10 mouse cellular contexts compared by ENCODE assay signal in the genomic region with DNA sequence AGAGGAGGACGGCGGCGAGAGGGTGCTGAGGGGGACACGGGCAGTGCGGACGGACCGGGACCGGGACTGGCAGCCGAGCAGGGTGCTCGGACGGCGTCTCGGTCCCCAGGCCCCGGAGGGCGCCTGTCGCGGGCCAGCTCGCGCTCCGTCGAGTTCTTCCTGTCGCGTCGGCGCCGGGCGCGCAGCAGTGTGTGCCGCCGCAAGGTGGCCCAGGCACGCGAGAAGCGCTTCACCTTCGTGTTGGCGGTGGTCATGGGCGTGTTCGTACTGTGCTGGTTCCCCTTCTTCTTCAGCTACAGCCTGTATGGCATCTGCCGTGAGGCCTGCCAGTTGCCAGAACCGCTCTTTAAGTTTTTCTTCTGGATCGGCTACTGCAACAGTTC. TPM values are rescaled to one million over a fixed set of nuclear protein-coding genes. Genes with fewer than 3 reads are reported as not detected.
A peak's percentile ranks its signal among the peaks of the same experiment; 100 is the strongest.
DNase-seq lines count a peak whose midpoint lies in the region; ATAC-seq and TF ChIP-seq lines count a peak whose summit lies in the region.
"Had no signal": no experiment of that assay in that cellular context is flagged by ENCODE, and none has a peak within 500 bp of the region (broad histone marks: within the 10 kb centered on the region; RNA-seq: fewer than 3 reads in every experiment).

No protein-coding gene starts in this region.

- peak; percentile 52 for DNase-seq in intestine, embryonic 14.5 days (ENCODE audit: low spot score)
- DNase-seq in G1E (ENCODE audit: low spot score) (no peak), MN1 (ENCODE audit: low spot score) (no peak)
- DNase-seq in forebrain, embryonic 11.5 days (ENCODE audit: low spot score), result no peak
- no peak for DNase-seq in liver, embryonic 13.5 days
- no peak for DNase-seq in thymus, postnatal 10 days (ENCODE audit: low spot score in 2 of 2)
- no peak for DNase-seq in ovary, adult 18-20 months (ENCODE audit: low spot score)

- peak overlapping the region; percentile 28 for H3K4me2 ChIP-seq in intestine, embryonic 14.5 days (ENCODE audit: low read length)
- H3K4me2 ChIP-seq in intestine, postnatal 0 days (replicated peaks; ENCODE audit: low read depth), result no peak overlapping the region
- H3K4me2 ChIP-seq in forebrain, embryonic 11.5 days (ENCODE audit: low read depth, low read length, severe bottlenecking), result no peak overlapping the region
- H3K4me2 ChIP-seq in liver, embryonic 13.5 days, result 0 out of 2 replicates have a peak overlapping the region, but pooled peaks have one; percentile 4
- H3K4me2 ChIP-seq: liver, embryonic 15.5 days had no signal

- H3K9ac ChIP-seq in intestine, embryonic 14.5 days (ENCODE audit: low read length), result no peak overlapping the region
- H3K9ac ChIP-seq in intestine, postnatal 0 days (ENCODE audit: low read depth, low read length), result no peak overlapping the region
- no peak overlapping the region for H3K9ac ChIP-seq in forebrain, embryonic 11.5 days (ENCODE audit: low read length)
- no peak overlapping the region for H3K9ac ChIP-seq in liver, embryonic 13.5 days
- H3K9ac ChIP-seq: liver, embryonic 15.5 days had no signal

- 5% methylated on average over 29 of the region's 40 CpGs for WGBS in intestine, embryonic 14.5 days
- WGBS in intestine, postnatal 0 days, result 5% methylated on average over 39 of the region's 40 CpGs
- 7% methylated on average over 40 of the region's 40 CpGs for WGBS in forebrain, embryonic 11.5 days
- WGBS in liver, embryonic 13.5 days (ENCODE audit: insufficient replicate concordance), result 4% methylated on average over 39 of the region's 40 CpGs

- no peaks in the 10 kb centered on the region for H3K9me3 ChIP-seq in intestine, embryonic 14.5 days (ENCODE audit: control insufficient read depth, low read length)
- H3K9me3 ChIP-seq in intestine, postnatal 0 days (ENCODE audit: control insufficient read depth), result no peaks in the 10 kb centered on the region
- H3K9me3 ChIP-seq in G1E (replicated peaks), result peaks cover 25% of the 10 kb centered on the region
- H3K9me3 ChIP-seq in forebrain, embryonic 11.5 days (ENCODE audit: control insufficient read depth, low read length), result no peaks in the 10 kb centered on the region
- H3K9me3 ChIP-seq in liver, embryonic 13.5 days (replicated peaks), result no peaks in the 10 kb centered on the region
- H3K9me3 ChIP-seq: liver, embryonic 15.5 days had no signal

- H3K27me3 ChIP-seq in intestine, embryonic 14.5 days (replicated peaks; ENCODE audit: control insufficient read depth, insufficient read depth, low read length), result peaks cover 74% of the 10 kb centered on the region
- H3K27me3 ChIP-seq in intestine, postnatal 0 days (replicated peaks; ENCODE audit: control insufficient read depth, insufficient read depth, low read length), result peaks cover 56% of the 10 kb centered on the region
- H3K27me3 ChIP-seq in G1E (ENCODE audit: insufficient read depth, low read length), result peaks cover 3% of the 10 kb centered on the region; the same call in 1 of the 2 replicates
- peaks cover 57% of the 10 kb centered on the region for H3K27me3 ChIP-seq in forebrain, embryonic 11.5 days (ENCODE audit: control insufficient read depth, insufficient read depth, low read length)
- peaks cover 81% of the 10 kb centered on the region for H3K27me3 ChIP-seq in liver, embryonic 13.5 days

- no peak for TF ChIP-seq CTCF in intestine, postnatal 0 days (IDR thresholded peaks at IDR 0.05; ENCODE audit: low read depth)
- no peak for TF ChIP-seq CTCF in G1E (IDR thresholded peaks at IDR 0.05; ENCODE audit: low read depth, low read length)

- H3K4me1 ChIP-seq in intestine, embryonic 14.5 days (replicated peaks; ENCODE audit: control insufficient read depth, insufficient read depth, low read length), result 0 out of 2 replicates have a peak, but pooled peaks cover 5% of the 10 kb centered on the region
- no peaks in the 10 kb centered on the region for H3K4me1 ChIP-seq in intestine, postnatal 0 days (replicated peaks; ENCODE audit: control insufficient read depth, insufficient read depth, low read length)
- H3K4me1 ChIP-seq in G1E (ENCODE audit: insufficient read depth, low read depth, low read length), result no peaks in the 10 kb centered on the region; the same call in 1 of the 2 replicates
- H3K4me1 ChIP-seq in forebrain, embryonic 11.5 days (replicated peaks; ENCODE audit: control insufficient read depth, insufficient read depth, low read length), result peaks cover 10% of the 10 kb centered on the region; the same call in 1 of the 2 replicates
- no peaks in the 10 kb centered on the region; the same call in 1 of the 2 replicates for H3K4me1 ChIP-seq in liver, embryonic 13.5 days (replicated peaks)
- H3K4me1 ChIP-seq: liver, embryonic 15.5 days had no signal

- H3K27ac ChIP-seq in intestine, embryonic 14.5 days (ENCODE audit: low read depth), result no peak overlapping the region
- H3K27ac ChIP-seq in intestine, postnatal 0 days (ENCODE audit: low read depth, low read length), result no peak overlapping the region
- no peak overlapping the region for H3K27ac ChIP-seq in forebrain, embryonic 11.5 days (ENCODE audit: low read depth, low read length)
- H3K27ac ChIP-seq in liver, embryonic 13.5 days, result no peak overlapping the region
- H3K27ac ChIP-seq: liver, embryonic 15.5 days had no signal

- no peak for ATAC-seq in intestine, embryonic 14.5 days (replicated peaks; ENCODE audit: low FRiP score, low TSS enrichment, low read depth)
- no peak for ATAC-seq in intestine, postnatal 0 days
- no peak for ATAC-seq in G1E (ENCODE audit: extremely low read depth, insufficient number of reproducible peaks, low FRiP score, poor library complexity, severe bottlenecking)
- no peak for ATAC-seq in forebrain, embryonic 11.5 days (replicated peaks; ENCODE audit: low FRiP score)
- ATAC-seq in liver, embryonic 13.5 days (ENCODE audit: low read depth), result no peak
- ATAC-seq: Patski had no signal

- peak overlapping the region; percentile 0; the same call in 1 of the 2 replicates for H3K4me3 ChIP-seq in intestine, embryonic 14.5 days (ENCODE audit: low read depth, low read length)
- H3K4me3 ChIP-seq in intestine, postnatal 0 days (ENCODE audit: low read depth, low read length), result no peak overlapping the region
- peak overlapping the region; percentile 46; the same call in 1 of the 2 replicates for H3K4me3 ChIP-seq in G1E (ENCODE audit: low read depth, low read length)
- H3K4me3 ChIP-seq in forebrain, embryonic 11.5 days (ENCODE audit: low read depth, low read length), result peak overlapping the region; percentile 5; the same call in 1 of the 2 replicates
- H3K4me3 ChIP-seq in liver, embryonic 13.5 days (replicated peaks), result no peak overlapping the region
- H3K4me3 ChIP-seq: liver, embryonic 15.5 days had no signal

- H3K36me3 ChIP-seq in intestine, embryonic 14.5 days (ENCODE audit: control insufficient read depth, insufficient read depth, low read length), result no peaks in the 10 kb centered on the region
- H3K36me3 ChIP-seq in intestine, postnatal 0 days (ENCODE audit: control insufficient read depth, insufficient read depth), result no peaks in the 10 kb centered on the region
- no peaks in the 10 kb centered on the region for H3K36me3 ChIP-seq in G1E (replicated peaks)
- H3K36me3 ChIP-seq in forebrain, embryonic 11.5 days (ENCODE audit: control insufficient read depth, insufficient read depth, low read length), result no peaks in the 10 kb centered on the region
- H3K36me3 ChIP-seq in liver, embryonic 13.5 days, result no peaks in the 10 kb centered on the region
- H3K36me3 ChIP-seq: liver, embryonic 15.5 days had no signal

RNA-seq across cellular contexts. Expression of a gene that starts 2.7 kb away (rescaled TPM):
- polyA plus RNA-seq in intestine, embryonic 14.5 days (2014; fragmentation: Nextera tagmentation; extraction: Ambion mirVana), result 0.05 TPM in 1 of 2 replicates, not detected in the other
- polyA plus RNA-seq in intestine, postnatal 0 days (2015; fragmentation: Nextera tagmentation; extraction: Ambion mirVana), result 0.13 TPM in 2 replicates
- total RNA-seq in G1E (2014; fragmentation: Nextera tagmentation) (not detected in 2 replicates), G1E (2017) (0.05 and 0.06 TPM in 2 replicates)
- polyA plus RNA-seq in G1E (2012), result not detected in 2 replicates
- 0.05 TPM in 1 of 2 replicates, not detected in the other for polyA plus RNA-seq in forebrain, embryonic 11.5 days (2014; fragmentation: Nextera tagmentation; extraction: Ambion mirVana)
- polyA plus RNA-seq in liver, embryonic 13.5 days (2015; fragmentation: Nextera tagmentation; extraction: Ambion mirVana), result not detected in 2 replicates
- polyA plus RNA-seq: liver, embryonic 15.5 days had no signal

Comparison
In these comparisons a context has a peak if more than half of its experiments do, and no peak if none do; other contexts are left out.
1. H3K4me2 ChIP-seq: peak in intestine, embryonic 14.5 days (single experiment) and liver, embryonic 13.5 days (single experiment); none in intestine, postnatal 0 days (single experiment) and forebrain, embryonic 11.5 days (single experiment).
2. H3K4me3 ChIP-seq: peak in intestine, embryonic 14.5 days (single experiment), G1E (single experiment) and forebrain, embryonic 11.5 days (single experiment); none in intestine, postnatal 0 days (single experiment) and liver, embryonic 13.5 days (single experiment).